17 mouse cellular contexts compared by ENCODE assay signal in the genomic region with DNA sequence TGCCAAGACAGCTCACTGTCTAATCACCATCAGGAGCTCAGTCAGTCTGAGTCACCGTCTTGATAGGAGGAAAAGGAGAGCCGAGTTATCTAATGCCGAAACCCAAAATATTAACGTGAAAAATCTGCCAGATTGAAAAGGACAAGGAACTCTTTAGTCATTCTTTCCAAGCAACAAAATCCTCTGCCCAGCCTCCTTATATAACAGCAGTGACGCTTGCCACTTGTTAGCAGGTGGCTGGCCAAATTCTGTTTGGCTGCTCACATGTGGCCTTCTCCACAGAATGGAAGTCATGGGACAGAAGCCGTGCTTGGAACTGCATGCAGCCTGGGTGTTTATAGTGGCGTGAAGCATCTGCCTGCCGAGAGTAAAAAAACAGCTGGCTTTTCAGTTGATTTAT. TPM values are rescaled to one million over a fixed set of nuclear protein-coding genes. Genes with fewer than 3 reads are reported as not detected.
A peak's percentile ranks its signal among the peaks of the same experiment; 100 is the strongest.
DNase-seq lines count a peak whose midpoint lies in the region; ATAC-seq lines count a peak whose summit lies in the region.
"Had no signal": no experiment of that assay in that cellular context is flagged by ENCODE, and none has a peak within 500 bp of the region (broad histone marks: within the 10 kb centered on the region; RNA-seq: fewer than 3 reads in every experiment).

No protein-coding gene starts in this region.

- no peak for ATAC-seq in kidney, embryonic 16.5 days (ENCODE audit: low FRiP score, low TSS enrichment)
- ATAC-seq: hindbrain, postnatal 0 days; midbrain, embryonic 16.5 days had no signal

- no peak overlapping the region for H3K27ac ChIP-seq in kidney, embryonic 16.5 days (ENCODE audit: low read length)
- H3K27ac ChIP-seq: hindbrain, postnatal 0 days; limb, embryonic 12.5 days; liver, embryonic 15.5 days; macrophage; neural tube, embryonic 12.5 days had no signal

- no peak overlapping the region for H3K4me3 ChIP-seq in kidney, embryonic 16.5 days (ENCODE audit: low read length)
- H3K4me3 ChIP-seq: limb, embryonic 12.5 days; liver, embryonic 15.5 days; neural tube, embryonic 12.5 days had no signal

- H3K4me2 ChIP-seq in kidney, embryonic 16.5 days (replicated peaks; ENCODE audit: low read depth, low read length) = no peak overlapping the region
- H3K4me2 ChIP-seq: limb, embryonic 12.5 days; liver, embryonic 15.5 days; neural tube, embryonic 12.5 days had no signal

- no peaks in the 10 kb centered on the region for H3K9me3 ChIP-seq in kidney, embryonic 16.5 days (ENCODE audit: low read length)
- H3K9me3 ChIP-seq: limb, embryonic 12.5 days; liver, embryonic 15.5 days; neural tube, embryonic 12.5 days had no signal

- H3K4me1 ChIP-seq in kidney, embryonic 16.5 days (ENCODE audit: insufficient read depth, low read length) = no peaks in the 10 kb centered on the region
- H3K4me1 ChIP-seq: limb, embryonic 12.5 days; neural tube, embryonic 12.5 days had no signal

- no peaks in the 10 kb centered on the region for H3K27me3 ChIP-seq in kidney, embryonic 16.5 days (ENCODE audit: insufficient read depth, low read length)
- H3K27me3 ChIP-seq: limb, embryonic 12.5 days; liver, embryonic 15.5 days; neural tube, embryonic 12.5 days had no signal

- WGBS in kidney, embryonic 16.5 days = 93% methylated on average over 8 of the region's 8 CpGs

- peaks cover 65% of the 10 kb centered on the region for H3K36me3 ChIP-seq in kidney, embryonic 16.5 days (ENCODE audit: insufficient read depth, low read length)

- peak; percentile 20 for DNase-seq in cerebellum, adult 11-12 months
- no peak for DNase-seq in cerebellum, postnatal 10 days
- peak; percentile 23 to 29 for DNase-seq in left cerebral cortex, adult 18-20 months (ENCODE audit: low spot score in 2 of 2)
- no peak for DNase-seq in left cerebral cortex, adult 11 months (ENCODE audit: low spot score)
- peak; percentile 47 for DNase-seq in Muller cell, postnatal 12 days (ENCODE audit: inconsistent ontology term)
- peak; percentile 84 to 88 for DNase-seq in heart, adult 9 months (ENCODE audit: low spot score in 2 of 2)
- DNase-seq in spleen, postnatal 14 days (ENCODE audit: low spot score in 2 of 2) = no peak
- DNase-seq: cerebellum, adult 8-10 months; kidney, adult 8-10 months; thymus, adult 18-20 months had no signal

- H3K9ac ChIP-seq in kidney, embryonic 16.5 days (replicated peaks; ENCODE audit: low read length) = no peak overlapping the region
- H3K9ac ChIP-seq: limb, embryonic 12.5 days; liver, embryonic 15.5 days; neural tube, embryonic 12.5 days had no signal

RNA-seq across cellular contexts. Expression of gene Trip10, which starts 10.5 kb away (rescaled TPM):
- 10 to 100 TPM in 1 of 2 experiments, 1 to 10 TPM in 1; 9.5 to 10.2 TPM for total RNA-seq in left cerebral cortex, adult 18-20 months (2021)
- 52.6 and 55.0 TPM in 2 replicates for polyA plus RNA-seq in kidney, embryonic 16.5 days (2015; fragmentation: Nextera tagmentation; extraction: Ambion mirVana)

RNA-seq across cellular contexts. Expression of gene Gpr108, which starts 11.5 kb away (rescaled TPM):
- 10 to 100 TPM; 24.1 to 26.7 TPM for total RNA-seq in left cerebral cortex, adult 18-20 months (2021)
- polyA plus RNA-seq in kidney, embryonic 16.5 days (2015; fragmentation: Nextera tagmentation; extraction: Ambion mirVana) = 39.0 and 42.8 TPM in 2 replicates

RNA-seq across cellular contexts. Expression of gene Vav1, which starts 19.2 kb away (rescaled TPM):
- total RNA-seq in left cerebral cortex, adult 18-20 months (2021) = 1 to 10 TPM; 2.9 to 3.1 TPM
- polyA plus RNA-seq in kidney, embryonic 16.5 days (2015; fragmentation: Nextera tagmentation; extraction: Ambion mirVana) = 1.4 and 2.0 TPM in 2 replicates

RNA-seq across cellular contexts. Expression of gene C3, which starts 31.8 kb away (rescaled TPM):
- total RNA-seq in left cerebral cortex, adult 18-20 months (2021) = under 1 TPM in 1 of 2 experiments, not detected in 1; 0.84 TPM
- polyA plus RNA-seq in kidney, embryonic 16.5 days (2015; fragmentation: Nextera tagmentation; extraction: Ambion mirVana) = 1.1 and 2.4 TPM in 2 replicates

Comparison
In these comparisons a context has a peak if more than half of its experiments do, and no peak if none do; other contexts are left out.
1. DNase-seq: peak in cerebellum, adult 11-12 months (single experiment), left cerebral cortex, adult 18-20 months (2 of 2), Muller cell, postnatal 12 days (single experiment) and heart, adult 9 months (2 of 2); none in cerebellum, postnatal 10 days (0 of 2), left cerebral cortex, adult 11 months (single experiment) and spleen, postnatal 14 days (0 of 2).